Mouse (Mus musculus) mesoderm, embryonic 11.5 days (tissue): Measurements from ENCODE around the gene C1qtnf6.

Source experiments
- DNase-seq: peaks from one replicate; pipeline ENCODE4 v3.0.0-alpha.2; 2012; ENCODE audit warnings: low read depth, low spot score

Gene C1qtnf6

GRCm38 (mm10) chr15:78544561-78545001 lies 13.4 kb upstream of the C1qtnf6 start, which contains the start of gene Sstr3:
Gene Sstr3 (minus strand): TSS chr15:78544685.
- DNase-seq: no peak

GRCm38 (mm10) chr15:78544041-78544440 lies 12.8 kb upstream of the C1qtnf6 start:
- no peak for DNase-seq

GRCm38 (mm10) chr15:78542767-78543303 lies 11.6 kb upstream of the C1qtnf6 start:
- DNase-seq: no peak

GRCm38 (mm10) chr15:78542098-78542766 lies 11.0 kb upstream of the C1qtnf6 start:
- DNase-seq: no peak

- no peak for DNase-seq
These were observed 10.4 kb upstream of the C1qtnf6 start for GRCm38 (mm10) chr15:78541606-78542005.

- no peak for DNase-seq
These were observed 9.8 kb upstream of the C1qtnf6 start for GRCm38 (mm10) chr15:78541036-78541435.

- DNase-seq: no peak
These were observed 4.7 kb upstream of the C1qtnf6 start for GRCm38 (mm10) chr15:78535723-78536421.

- DNase-seq: no peak
These were observed 2.2 kb upstream of the C1qtnf6 start for GRCm38 (mm10) chr15:78533346-78533835.

GRCm38 (mm10) chr15:78532566-78533345 lies 1.5 kb upstream of the C1qtnf6 start:
- no peak for DNase-seq

GRCm38 (mm10) chr15:78531901-78532469 lies 769 bp upstream of the C1qtnf6 start:
- DNase-seq: peak; percentile 98

GRCm38 (mm10) chr15:78531451-78531720 lies 170 bp upstream of the C1qtnf6 start:
- no peak for DNase-seq

- no peak for DNase-seq
These were observed 1.1 kb downstream of the C1qtnf6 start for GRCm38 (mm10) chr15:78530141-78530540.

- DNase-seq: peak; percentile 63
These were observed 1.7 kb downstream of the C1qtnf6 start for GRCm38 (mm10) chr15:78529428-78529990.

- DNase-seq: no peak
These were observed 2.3 kb downstream of the C1qtnf6 start for GRCm38 (mm10) chr15:78528726-78529411.

- no peak for DNase-seq
These were observed 3.2 kb downstream of the C1qtnf6 start for GRCm38 (mm10) chr15:78527973-78528372.

- DNase-seq: no peak
These were observed 7.1 kb downstream of the C1qtnf6 start for GRCm38 (mm10) chr15:78524163-78524562.

- DNase-seq: no peak
These were observed 9.3 kb downstream of the C1qtnf6 start for GRCm38 (mm10) chr15:78521892-78522291.

GRCm38 (mm10) chr15:78521331-78521730 lies 9.9 kb downstream of the C1qtnf6 start:
- no peak for DNase-seq

GRCm38 (mm10) chr15:78520112-78520715 lies 11.0 kb downstream of the C1qtnf6 start:
- no peak for DNase-seq

- no peak for DNase-seq
These were observed 13.0 kb downstream of the C1qtnf6 start for GRCm38 (mm10) chr15:78518221-78518620.
